Mouse (Mus musculus) bone marrow macrophage, adult 2 months (primary cell): Measurements from ENCODE around the gene Ksr1.
A peak's percentile ranks its signal among the peaks of the same experiment; 100 is the strongest.

Experiments
- CTCF ChIP-seq: IDR thresholded peaks from 2 replicates; pipeline ENCODE4 v1.5.1; 2012; ENCODE audit warnings: low read depth, mild to moderate bottlenecking, low read length, moderate library complexity
- POLR2A ChIP-seq: IDR thresholded peaks from 2 replicates; pipeline ENCODE4 v1.6.1; 2012; ENCODE audit warnings: mild to moderate bottlenecking, low read depth, low read length, borderline replicate concordance

- TF ChIP-seq CTCF (0 out of 2 replicates have a peak, but pooled peaks have one; percentile 33), POLR2A (no peak)
Observed at GRCm38 (mm10) chr11:79048906-79049305, 97.3 kb downstream of the Ksr1 start.
